Mouse (Mus musculus) ES-E14 (cell line): ENCODE measurements at regions not wholly inside any gene's neighbourhood (a gene's known extent, or its start where the extent isn't known, plus 50 kb on each side); places are given as distances from the start of the nearest gene placed in this dataset.

Experiments
- CHD2 ChIP-seq: IDR thresholded peaks from 2 replicates; pipeline ENCODE4 v1.6.1; 2014; ENCODE audit warnings: mild to moderate bottlenecking, low read depth, low read length, inconsistent platforms
- MAFK ChIP-seq: IDR thresholded peaks from 2 replicates; pipeline ENCODE4 v1.6.1; 2014; ENCODE audit warnings: mild to moderate bottlenecking, low read depth, low read length, inconsistent platforms; ENCODE audit not compliant: insufficient read depth
- ZC3H11A ChIP-seq: IDR thresholded peaks from 2 replicates; pipeline ENCODE4 v1.6.1; 2012; ENCODE audit warnings: low read depth, mild to moderate bottlenecking, inconsistent platforms, low read length, borderline replicate concordance
- ZNF384 ChIP-seq: IDR thresholded peaks from 2 replicates; pipeline ENCODE4 v1.6.1; 2012; ENCODE audit warnings: low read depth, low read length, inconsistent platforms

DNA sequence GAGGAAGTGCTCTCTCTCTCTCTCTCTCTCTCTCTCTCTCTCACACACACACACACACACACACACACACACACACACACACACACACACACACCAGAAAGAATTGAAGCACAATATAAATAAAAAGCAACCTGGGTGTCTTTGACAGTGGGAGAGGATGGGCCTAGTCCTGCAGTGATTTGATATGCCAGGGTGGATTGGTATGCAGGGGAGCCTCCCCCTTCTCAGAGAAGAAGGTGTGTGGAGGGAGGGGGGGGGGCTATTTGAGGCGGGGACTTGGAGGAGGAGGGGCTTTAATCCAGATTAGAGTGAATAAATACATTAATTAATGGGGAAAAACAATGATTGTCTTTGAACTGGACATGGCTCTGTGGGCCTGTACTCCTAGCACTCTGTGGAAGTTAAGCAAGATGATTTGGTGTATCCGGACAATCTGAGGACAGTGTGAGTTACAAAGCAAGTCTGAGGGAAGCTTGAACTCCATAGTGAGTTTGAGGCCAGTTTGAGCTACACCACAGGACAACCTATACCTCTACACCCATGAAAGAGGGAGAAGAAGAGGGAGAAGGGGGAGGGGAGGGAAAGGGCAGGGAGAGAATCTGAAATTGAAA, 109.3 kb upstream of the Nek7 start:
- TF ChIP-seq ZNF384 (no peak), ZC3H11A (no peak), MAFK (no peak), CHD2 (no peak)
